Mouse (Mus musculus) liver, postnatal 0 days (tissue): ENCODE measurements around the gene Prm2. TPM values are rescaled to one million over a fixed set of nuclear protein-coding genes. Genes with fewer than 3 reads are reported as not detected.

Source experiments
- ATAC-seq: fragments of 200-750 bp; cut with Nextera tagmentation; 2 replicates; pipeline ENCODE4 v1.8.0; 2017; ENCODE audit warnings: mild to moderate bottlenecking, moderate library complexity
- DNase-seq: peaks from one replicate; pipeline ENCODE4 v3.0.0-alpha.2; 2016
- H3K27ac ChIP-seq: fragments of 300-500 bp; sonication (generic); 2 replicates; pipeline ENCODE4 v1.5.1; 2014; ENCODE audit warnings: antibody characterized with exemption, moderate library complexity, mild to moderate bottlenecking, low read depth
- H3K27me3 ChIP-seq: fragments of 300-500 bp; sonication (generic); 2 replicates; pipeline ENCODE4 v1.6.1; 2014; ENCODE audit warnings: low read length, control low read depth, mixed read lengths; ENCODE audit not compliant: insufficient read depth
- H3K36me3 ChIP-seq: fragments of 300-500 bp; sonication (generic); replicated peaks from 2 replicates; pipeline ENCODE4 v1.6.1; 2014; ENCODE audit warnings: mild to moderate bottlenecking, control low read depth, low read length, moderate library complexity, mixed read lengths; ENCODE audit not compliant: insufficient read depth
- H3K4me1 ChIP-seq: fragments of 300-500 bp; sonication (generic); 2 replicates; pipeline ENCODE4 v1.6.1; 2014; ENCODE audit warnings: antibody characterized with exemption, mild to moderate bottlenecking, control low read depth; ENCODE audit not compliant: insufficient read depth
- H3K4me2 ChIP-seq: fragments of 300-500 bp; sonication (generic); 2 replicates; pipeline ENCODE4 v1.6.1; 2014; ENCODE audit warnings: low read depth, mild to moderate bottlenecking, low read length, moderate library complexity, mixed read lengths
- H3K4me3 ChIP-seq: fragments of 300-500 bp; sonication (generic); 2 replicates; pipeline ENCODE4 v1.5.1; 2014; ENCODE audit warnings: low read depth, low read length
- H3K9ac ChIP-seq: fragments of 300-500 bp; sonication (generic); replicated peaks from 2 replicates; pipeline ENCODE4 v1.6.1; 2014; ENCODE audit warnings: mild to moderate bottlenecking, moderate library complexity
- H3K9me3 ChIP-seq: fragments of 300-500 bp; sonication (generic); 2 replicates; pipeline ENCODE4 v1.6.1; 2016; ENCODE audit warnings: mild to moderate bottlenecking, control low read depth, low read length, mixed read lengths
- CTCF ChIP-seq: sonication (generic); IDR thresholded peaks from 2 replicates; pipeline ENCODE4 v1.5.1; 2016; ENCODE audit warnings: antibody characterized with exemption, low read depth
- EP300 ChIP-seq: IDR thresholded peaks from 2 replicates; pipeline ENCODE4 v1.6.1; 2016; ENCODE audit warnings: antibody characterized with exemption, low read depth, mild to moderate bottlenecking
- WGBS: fragments of 180-500 bp; shearing (Covaris S2); extraction: QIAGEN DNeasy Blood & Tissue Kit; methylation state at CpG from one replicate; pipeline ENCODE4 v1.1.7; 2014; ENCODE audit not compliant: insufficient replicate concordance; 5-methylcytosine and 5-hydroxymethylcytosine counted together
- polyA plus RNA-seq: library from polyadenylated mRNA; unstranded; fragments of >200 nt; fragmentation: Nextera tagmentation; extraction: Ambion mirVana; gene quantifications from 2 replicates; pipeline ENCODE4 v1.2.1, GENCODE M21; 2015

Gene Prm2
- polyA plus RNA-seq, 1 experiment from 2014 or later: not detected

GRCm38 (mm10) chr16:10764323-10764722, 31.6 kb downstream of the Prm2 start:
- WGBS: 35% methylated on average over 2 of the region's 2 CpGs
- no peak for TF ChIP-seq EP300
- H3K4me2 ChIP-seq: no peak overlapping the region
- DNase-seq (no peak), ATAC-seq (no peak)
- no peaks in the 10 kb centered on the region for H3K36me3 ChIP-seq
- peaks cover 14% of the 10 kb centered on the region for H3K4me1 ChIP-seq
- no peak overlapping the region for H3K27ac ChIP-seq
- no peak overlapping the region for H3K9ac ChIP-seq
- H3K27me3 ChIP-seq: 0 out of 2 replicates have a peak, but pooled peaks cover 4% of the 10 kb centered on the region
- no peaks in the 10 kb centered on the region for H3K9me3 ChIP-seq
- no peak overlapping the region for H3K4me3 ChIP-seq

- no peak overlapping the region for H3K27ac ChIP-seq
- no peak overlapping the region for H3K9ac ChIP-seq
- no peak overlapping the region for H3K4me3 ChIP-seq
- no peaks in the 10 kb centered on the region for H3K36me3 ChIP-seq
- H3K27me3 ChIP-seq: 0 out of 2 replicates have a peak, but pooled peaks cover 4% of the 10 kb centered on the region
- WGBS: 55% methylated on average over 6 of the region's 6 CpGs
- no peak for TF ChIP-seq EP300
- no peak for TF ChIP-seq CTCF
- no peaks in the 10 kb centered on the region for H3K9me3 ChIP-seq
- peaks cover 8% of the 10 kb centered on the region for H3K4me1 ChIP-seq
- H3K4me2 ChIP-seq: no peak overlapping the region
- DNase-seq (no peak), ATAC-seq (no peak)
These were observed 32.2 kb downstream of the Prm2 start for GRCm38 (mm10) chr16:10763540-10764264.

DNA sequence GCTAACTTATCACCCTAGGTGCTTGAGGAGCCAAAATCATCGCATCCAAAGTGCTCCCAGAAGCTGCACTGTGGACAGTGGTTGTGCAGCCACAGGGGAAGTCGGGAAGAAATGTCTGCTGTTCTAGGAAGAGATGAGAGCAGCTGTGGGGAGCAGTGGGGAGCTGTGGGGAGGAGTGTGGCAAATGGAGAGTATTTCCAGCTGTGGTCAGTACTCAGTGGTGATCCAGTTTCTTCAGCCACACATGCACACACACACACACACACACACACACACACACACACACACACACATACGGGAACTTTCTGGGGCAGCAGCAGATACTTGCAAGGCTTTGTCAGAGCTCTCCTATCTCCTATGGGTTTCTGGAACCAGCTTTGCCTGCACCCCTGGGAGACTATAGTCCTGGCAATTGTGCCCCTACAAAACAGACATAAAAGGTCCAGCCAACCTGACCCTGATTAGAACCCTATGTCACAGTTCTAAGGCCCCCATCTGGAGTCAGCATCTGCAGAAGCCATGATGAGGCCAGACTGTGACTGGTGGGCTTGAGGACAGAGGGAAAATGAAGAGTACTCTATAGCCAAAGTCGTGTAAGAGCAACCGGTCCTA, 33.3 kb downstream of the Prm2 start:
- DNase-seq: no peak
- Histone ChIP-seq H3K4me2 (no peak overlapping the region), H3K9me3 (no peaks in the 10 kb centered on the region), H3K4me1 (no peaks in the 10 kb centered on the region), H3K4me3 (no peak overlapping the region), H3K9ac (no peak overlapping the region), H3K36me3 (no peaks in the 10 kb centered on the region), H3K27ac (no peak overlapping the region), H3K27me3 (0 out of 2 replicates have a peak, but pooled peaks cover 4% of the 10 kb centered on the region)
- ATAC-seq: no peak
- WGBS: 69% methylated on average over 5 of the region's 5 CpGs
- TF ChIP-seq CTCF: no peak
- TF ChIP-seq EP300: no peak

- Histone ChIP-seq H3K4me2 (no peak overlapping the region), H3K4me3 (no peak overlapping the region), H3K27ac (no peak overlapping the region), H3K27me3 (0 out of 2 replicates have a peak, but pooled peaks cover 4% of the 10 kb centered on the region), H3K9me3 (no peaks in the 10 kb centered on the region), H3K36me3 (no peaks in the 10 kb centered on the region), H3K4me1 (no peaks in the 10 kb centered on the region), H3K9ac (no peak overlapping the region)
- TF ChIP-seq EP300: no peak
- TF ChIP-seq CTCF: no peak
- no peak for ATAC-seq
- 72% methylated on average over 8 of the region's 8 CpGs for WGBS
- DNase-seq: no peak
These were observed 34.8 kb downstream of the Prm2 start for GRCm38 (mm10) chr16:10761182-10761581.

GRCm38 (mm10) chr16:10756168-10756567, 39.8 kb downstream of the Prm2 start:
- ATAC-seq: no peak
- TF ChIP-seq CTCF (no peak), EP300 (no peak)
- no peak overlapping the region for H3K9ac ChIP-seq

DNA sequence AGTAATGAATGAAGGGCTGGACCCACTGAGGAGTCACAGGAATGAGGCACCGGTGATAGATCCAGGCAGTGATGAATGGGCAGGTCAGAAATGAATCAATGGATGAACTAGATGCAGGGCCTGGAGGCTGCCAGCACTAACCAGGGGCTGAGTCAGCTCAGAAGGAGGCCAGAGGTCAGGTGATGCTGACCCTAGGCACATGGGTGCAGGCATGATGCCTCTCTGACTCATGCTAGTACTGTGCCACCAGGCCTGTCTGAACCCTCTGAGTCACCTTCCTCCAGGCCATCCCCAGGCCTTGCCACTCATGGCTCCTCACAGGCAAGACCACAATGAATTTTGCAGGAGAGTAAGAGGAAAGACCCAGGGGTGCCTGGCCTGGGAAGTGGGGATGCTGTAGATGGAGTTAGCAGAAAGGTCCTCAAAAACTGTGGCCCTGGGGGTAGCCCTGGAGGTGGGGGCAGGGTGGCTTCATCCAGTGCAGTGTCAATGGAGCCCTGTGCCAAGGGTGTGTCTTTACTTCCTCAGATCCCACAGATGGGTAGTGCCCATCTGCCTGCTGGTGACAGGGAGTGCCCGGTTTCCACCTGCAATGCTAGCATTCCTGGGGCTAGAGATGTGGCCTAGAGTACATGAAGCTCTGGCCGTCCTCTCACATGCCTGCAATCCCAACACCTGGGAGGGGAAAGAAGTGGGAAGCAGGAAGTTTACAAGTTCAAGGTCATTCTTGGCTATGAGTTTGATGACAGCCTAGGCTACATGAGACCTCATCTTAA, 41.2 kb downstream of the Prm2 start:
- no peaks in the 10 kb centered on the region for H3K4me1 ChIP-seq
- H3K27ac ChIP-seq: no peak overlapping the region
- peak; percentile 40; the same call in 1 of the 2 replicates for ATAC-seq
- H3K27me3 ChIP-seq: no peaks in the 10 kb centered on the region
- no peak overlapping the region for H3K4me3 ChIP-seq
- 82% methylated on average over 3 of the region's 3 CpGs for WGBS
- TF ChIP-seq EP300 (no peak), CTCF (no peak)
- no peak overlapping the region for H3K4me2 ChIP-seq
- no peak overlapping the region for H3K9ac ChIP-seq
- no peaks in the 10 kb centered on the region for H3K36me3 ChIP-seq
- DNase-seq: no peak
- no peaks in the 10 kb centered on the region for H3K9me3 ChIP-seq

More at GRCm38 (mm10) chr16:10756168-10756567, 39.8 kb downstream of the Prm2 start:
- Histone ChIP-seq H3K4me3 (no peak overlapping the region), H3K4me2 (no peak overlapping the region), H3K9me3 (no peaks in the 10 kb centered on the region), H3K36me3 (no peaks in the 10 kb centered on the region), H3K27me3 (no peaks in the 10 kb centered on the region), H3K4me1 (no peaks in the 10 kb centered on the region), H3K27ac (no peak overlapping the region)
- WGBS: 54% methylated on average over 6 of the region's 6 CpGs
- DNase-seq: no peak
